Comparison of ENCODE assay signal across 42 mouse cellular contexts in genomic region chr16:4827639-4828038, GRCm38 (mm10). TPM values are rescaled to one million over a fixed set of nuclear protein-coding genes. Genes with fewer than 3 reads are reported as not detected.
"Had no signal": no experiment of that assay in that cellular context is flagged by ENCODE, and none has a peak within 500 bp of the region (broad histone marks: within the 10 kb centered on the region; RNA-seq: fewer than 3 reads in every experiment).

No protein-coding gene starts in this region.

- ATAC-seq: hindbrain, embryonic 16.5 days; hindbrain, postnatal 0 days; inflammation-experienced regulatory T-cells, adult 6 months; intestine, embryonic 15.5 days; intestine, embryonic 16.5 days; intestine, postnatal 0 days had no signal

- H3K36me3 ChIP-seq: heart, embryonic 10.5 days; heart, embryonic 12.5 days; heart, embryonic 13.5 days; heart, embryonic 15.5 days; hindbrain, embryonic 10.5 days; hindbrain, embryonic 12.5 days; hindbrain, embryonic 13.5 days; hindbrain, embryonic 15.5 days; intestine, embryonic 15.5 days; kidney, embryonic 15.5 days had no signal

- H3K27ac ChIP-seq: heart, embryonic 10.5 days; heart, embryonic 13.5 days; heart, embryonic 15.5 days; hindbrain, embryonic 10.5 days; hindbrain, embryonic 12.5 days; hindbrain, embryonic 13.5 days; hindbrain, embryonic 14.5 days; hindbrain, embryonic 15.5 days; hindbrain, postnatal 0 days; intestine, embryonic 15.5 days; kidney, embryonic 15.5 days; kidney, postnatal 0 days; layer of hippocampus, adult 2 months had no signal

- DNase-seq: heart, postnatal 10 days; heart, postnatal 14 days; heart, postnatal 36 days; heart, postnatal 4 days; kidney, adult 11 months; kidney, adult 18-20 months; kidney, adult 2 months; kidney, adult 8-10 months; kidney, adult 9 months; kidney, postnatal 10 days; kidney, postnatal 14 days; kidney, postnatal 25 days; kidney, postnatal 36 days; kidney, postnatal 4 days; layer of hippocampus, adult 9-11 months; layer of hippocampus, postnatal 36 days had no signal

- H3K4me2 ChIP-seq: heart, embryonic 11.5 days; heart, embryonic 12.5 days; heart, embryonic 13.5 days; heart, embryonic 15.5 days; hindbrain, embryonic 12.5 days; hindbrain, embryonic 13.5 days; hindbrain, embryonic 14.5 days; hindbrain, embryonic 15.5 days; intestine, embryonic 15.5 days; kidney, embryonic 15.5 days had no signal

- H3K9me3 ChIP-seq: heart, embryonic 10.5 days; heart, embryonic 12.5 days; heart, embryonic 13.5 days; heart, embryonic 15.5 days; hindbrain, embryonic 10.5 days; hindbrain, embryonic 12.5 days; hindbrain, embryonic 13.5 days; hindbrain, embryonic 15.5 days; intestine, embryonic 15.5 days; kidney, embryonic 15.5 days had no signal

- H3K4me3 ChIP-seq: heart, embryonic 10.5 days; heart, embryonic 12.5 days; heart, embryonic 13.5 days; heart, embryonic 15.5 days; hindbrain, embryonic 10.5 days; hindbrain, embryonic 12.5 days; hindbrain, embryonic 13.5 days; hindbrain, embryonic 15.5 days; intestine, embryonic 15.5 days; kidney, embryonic 15.5 days; layer of hippocampus, adult 2 months had no signal

- H3K9ac ChIP-seq: heart, embryonic 12.5 days; heart, embryonic 13.5 days; heart, embryonic 15.5 days; hindbrain, embryonic 12.5 days; hindbrain, embryonic 13.5 days; hindbrain, embryonic 14.5 days; hindbrain, embryonic 15.5 days; intestine, embryonic 15.5 days; kidney, embryonic 15.5 days had no signal

- H3K27me3 ChIP-seq: heart, embryonic 12.5 days; heart, embryonic 13.5 days; heart, embryonic 15.5 days; hindbrain, embryonic 12.5 days; hindbrain, embryonic 13.5 days; hindbrain, embryonic 15.5 days; intestine, embryonic 15.5 days; kidney, embryonic 15.5 days had no signal

- H3K4me1 ChIP-seq: heart, embryonic 12.5 days; heart, embryonic 15.5 days; hindbrain, embryonic 10.5 days; hindbrain, embryonic 12.5 days; hindbrain, embryonic 13.5 days; hindbrain, embryonic 15.5 days had no signal

RNA-seq across cellular contexts. Expression of gene 4930562C15Rik, which starts 7.6 kb away (rescaled TPM):
- total RNA-seq: heart, postnatal 10 days; heart, postnatal 25 days; heart, postnatal 36 days; heart, postnatal 4 days; hindbrain, postnatal 0 days; layer of hippocampus, adult 18-20 months; layer of hippocampus, adult 2 months; layer of hippocampus, adult 8-10 months; layer of hippocampus, postnatal 10 days; layer of hippocampus, postnatal 14 days; layer of hippocampus, postnatal 25 days; layer of hippocampus, postnatal 36 days had no signal
- polyA plus RNA-seq: intestine, postnatal 0 days; kidney, adult 2 months; large intestine, adult 2 months had no signal
